Mouse (Mus musculus): ENCODE results near the gene Dph3. TPM values are rescaled to one million over a fixed set of nuclear protein-coding genes. Genes with fewer than 3 reads are reported as not detected.

Gene Dph3
- polyA plus RNA-seq, 1 experiment, result 48.1 TPM

Other genes with a start within 250 kb of the Dph3 start
- gene Galnt15, start 56.7 kb downstream of the Dph3 start, polyA plus RNA-seq (2012; rRNA removed), result 14.0 and 20.8 TPM in 2 replicates
- gene Oxnad1, start 355 bp downstream of the Dph3 start, polyA plus RNA-seq (2012; rRNA removed), result 19.9 and 21.9 TPM in 2 replicates
- not detected in 2 replicates for gene Msmb, start 56.3 kb upstream of the Dph3 start, polyA plus RNA-seq (2012; rRNA removed)
- 77.0 and 77.6 TPM in 2 replicates for gene Ncoa4, start 74.1 kb upstream of the Dph3 start, polyA plus RNA-seq (2012; rRNA removed)
- gene Timm23, start 116.2 kb upstream of the Dph3 start, polyA plus RNA-seq (2012; rRNA removed), result 83.2 and 92.1 TPM in 2 replicates
- gene Parg, start 116.2 kb upstream of the Dph3 start, polyA plus RNA-seq (2012; rRNA removed), result 11.4 and 14.3 TPM in 2 replicates
- 0.50 and 0.87 TPM in 2 replicates for gene Ogdhl, start 236.3 kb upstream of the Dph3 start, polyA plus RNA-seq (2012; rRNA removed)

All from urinary bladder, adult 2 months (tissue).